Mouse (Mus musculus) cerebellum, adult 11-12 months (tissue): Measurements from ENCODE around the gene Rab4b.
A peak's percentile ranks its signal among the peaks of the same experiment; 100 is the strongest.

Experiments used
- DNase-seq: peaks from one replicate; pipeline ENCODE4 v3.0.0; 2022

Rab4b gene

GRCm38 (mm10) chr7:27182498-27182897 is 3.8 kb upstream of the Rab4b start:
- no peak for DNase-seq

GRCm38 (mm10) chr7:27180837-27181695 is 2.4 kb upstream of the Rab4b start, which contains the start of the genes Gm21983 and Mia:
Gm21983 (minus strand) TSS chr7:27181086.
Mia (minus strand) TSS chr7:27181157.
- peak; percentile 33 for DNase-seq

- peak; percentile 61 for DNase-seq
These were observed 1.3 kb upstream of the Rab4b start for GRCm38 (mm10) chr7:27180036-27180435.

GRCm38 (mm10) chr7:27179217-27179918 is 672 bp upstream of the Rab4b start:
- peak; percentile 20 for DNase-seq

GRCm38 (mm10) chr7:27177942-27178323 is 763 bp downstream of the Rab4b start:
- DNase-seq = no peak

- no peak for DNase-seq
These were observed 3.8 kb downstream of the Rab4b start for GRCm38 (mm10) chr7:27174896-27175295.

GRCm38 (mm10) chr7:27174496-27174895 is 4.2 kb downstream of the Rab4b start:
- DNase-seq = peak; percentile 37

GRCm38 (mm10) chr7:27170981-27171380 is 7.7 kb downstream of the Rab4b start:
- DNase-seq = peak; percentile 21

GRCm38 (mm10) chr7:27168371-27168770 is 10.3 kb downstream of the Rab4b start:
- peak; percentile 50 for DNase-seq

GRCm38 (mm10) chr7:27167475-27168094 is 11.1 kb downstream of the Rab4b start:
- DNase-seq = peak; percentile 57

- peak; percentile 95 for DNase-seq
These were observed 11.9 kb downstream of the Rab4b start, which contains the start of gene Egln2 for GRCm38 (mm10) chr7:27166614-27167474. Egln2 (minus strand) TSS chr7:27166802.

GRCm38 (mm10) chr7:27166229-27166613 is 12.5 kb downstream of the Rab4b start:
- DNase-seq = peak; percentile 85

GRCm38 (mm10) chr7:27165696-27166095 is 13.0 kb downstream of the Rab4b start:
- DNase-seq = no peak

GRCm38 (mm10) chr7:27165007-27165655 is 13.6 kb downstream of the Rab4b start:
- peak; percentile 80 for DNase-seq

GRCm38 (mm10) chr7:27164112-27164947 is 14.4 kb downstream of the Rab4b start:
- DNase-seq = peak; percentile 79

- DNase-seq = peak; percentile 39
These were observed 15.3 kb downstream of the Rab4b start for GRCm38 (mm10) chr7:27163450-27163805.

GRCm38 (mm10) chr7:27162780-27163449 is 15.8 kb downstream of the Rab4b start:
- no peak for DNase-seq

- peak; percentile 30 for DNase-seq
These were observed 17.0 kb downstream of the Rab4b start for GRCm38 (mm10) chr7:27161744-27162143.

- peak; percentile 14 for DNase-seq
These were observed 17.8 kb downstream of the Rab4b start for GRCm38 (mm10) chr7:27160921-27161320.

GRCm38 (mm10) chr7:27159882-27160281 is 18.8 kb downstream of the Rab4b start:
- peak; percentile 88 for DNase-seq
